Mouse (Mus musculus) MEL (cell line): ENCODE results near the gene Zfp638. TPM values are rescaled to one million over a fixed set of nuclear protein-coding genes. Genes with fewer than 3 reads are reported as not detected.

Source experiments
- DNase-seq: peaks from one replicate; pipeline ENCODE4 v3.0.0; 2011; ENCODE audit warnings: low read depth, low spot score
- H3K27ac ChIP-seq: 2 replicates; pipeline ENCODE4 v1.5.1; 2012; ENCODE audit warnings: low read depth, mild to moderate bottlenecking, control low read depth, low read length, moderate library complexity; ENCODE audit not compliant: control insufficient read depth
- H3K27me3 ChIP-seq, 2 experiments: fragments of 150-350 bp in 1 of 2; sonication (generic) in 1 of 2; 2 replicates each; pipeline ENCODE4 v1.6.1; 2012; ENCODE audit warnings: low read length in 2 of 2, mild to moderate bottlenecking in 2 of 2, improper control_type of control experiment in 1 of 2, moderate library complexity in 1 of 2; ENCODE audit not compliant: insufficient read depth in 2 of 2, control insufficient read depth in 1 of 2
- H3K36me3 ChIP-seq, 2 experiments: 2 replicates each; pipeline ENCODE4 v1.6.1; 2012 to 2014; ENCODE audit warnings: low read length in 2 of 2, improper control_type of control experiment in 1 of 2, inconsistent platforms in 1 of 2, mild to moderate bottlenecking in 1 of 2; ENCODE audit not compliant: insufficient read depth in 2 of 2, control insufficient read depth in 1 of 2
- H3K4me1 ChIP-seq, 2 experiments: fragments of 150-350 bp in 1 of 2; sonication (generic) in 1 of 2; 2 replicates each; pipeline ENCODE4 v1.6.1; 2012; ENCODE audit warnings: low read length in 2 of 2, improper control_type of control experiment in 1 of 2, mild to moderate bottlenecking in 1 of 2; ENCODE audit not compliant: insufficient read depth in 2 of 2, control insufficient read depth in 1 of 2
- H3K4me3 ChIP-seq, 2 experiments: fragments of 150-350 bp in 1 of 2; sonication (generic) in 1 of 2; 2 replicates each; pipeline ENCODE4 v1.5.1; 2012; ENCODE audit warnings: low read depth in 2 of 2, low read length in 2 of 2, mild to moderate bottlenecking in 2 of 2, moderate library complexity in 2 of 2, control low read depth in 1 of 2, improper control_type of control experiment in 1 of 2; ENCODE audit not compliant: control insufficient read depth in 1 of 2, insufficient read depth in 1 of 2
- H3K79me2 ChIP-seq: 2 replicates; pipeline ENCODE4 v1.6.1; 2012; ENCODE audit warnings: mild to moderate bottlenecking, low read length, moderate library complexity; ENCODE audit not compliant: control insufficient read depth, poor library complexity, insufficient read depth
- H3K9ac ChIP-seq: 2 replicates; pipeline ENCODE4 v1.6.1; 2012; ENCODE audit warnings: low read depth, mild to moderate bottlenecking, control low read depth, low read length, moderate library complexity; ENCODE audit not compliant: control insufficient read depth, poor library complexity, severe bottlenecking
- H3K9me3 ChIP-seq: fragments of 150-350 bp; sonication (generic); replicated peaks from 2 replicates; pipeline ENCODE4 v1.6.1; 2012; ENCODE audit warnings: mild to moderate bottlenecking, low read length, improper control_type of control experiment, moderate library complexity; ENCODE audit not compliant: insufficient read depth
- CHD1 ChIP-seq: IDR thresholded peaks from 2 replicates; pipeline ENCODE4 v1.6.1; 2012; ENCODE audit warnings: low read depth, mild to moderate bottlenecking, inconsistent platforms, low read length, improper control_type of control experiment
- EP300 ChIP-seq, 2 experiments: IDR thresholded peaks; 2 replicates each; pipeline ENCODE4 v1.6.1; 2011; ENCODE audit warnings: improper control_type of control experiment in 2 of 2, low read length in 2 of 2, low read depth in 1 of 2, mild to moderate bottlenecking in 1 of 2
- GATA1 ChIP-seq: IDR thresholded peaks from 2 replicates; pipeline ENCODE4 v1.6.1; 2011; ENCODE audit warnings: low read depth, low read length, improper control_type of control experiment
- HCFC1 ChIP-seq: IDR thresholded peaks from 2 replicates; pipeline ENCODE4 v1.6.1; 2012; ENCODE audit warnings: low read depth, mild to moderate bottlenecking, inconsistent platforms, low read length, improper control_type of control experiment, moderate library complexity
- JUND ChIP-seq: IDR thresholded peaks from 2 replicates; pipeline ENCODE4 v1.6.1; 2011; ENCODE audit warnings: low read depth, mild to moderate bottlenecking, improper control_type of control experiment, low read length
- MAFK ChIP-seq: IDR thresholded peaks from 2 replicates; pipeline ENCODE4 v1.6.1; 2011; ENCODE audit warnings: low read depth, mild to moderate bottlenecking, low read length, improper control_type of control experiment, borderline replicate concordance
- MAX ChIP-seq: IDR thresholded peaks from 2 replicates; pipeline ENCODE4 v1.6.1; 2011; ENCODE audit warnings: low read length, improper control_type of control experiment
- MAZ ChIP-seq: IDR thresholded peaks from 2 replicates; pipeline ENCODE4 v1.6.1; 2012; ENCODE audit warnings: low read depth, mild to moderate bottlenecking, inconsistent platforms, low read length, improper control_type of control experiment
- MXI1 ChIP-seq: IDR thresholded peaks from 2 replicates; pipeline ENCODE4 v1.6.1; 2011; ENCODE audit warnings: mild to moderate bottlenecking, low read depth, low read length, improper control_type of control experiment
- MYC ChIP-seq: IDR thresholded peaks from 2 replicates; pipeline ENCODE4 v1.6.1; 2011; ENCODE audit warnings: low read depth, mild to moderate bottlenecking, low read length, improper control_type of control experiment, moderate library complexity
- NELFE ChIP-seq: IDR thresholded peaks from 2 replicates; pipeline ENCODE4 v1.6.1; 2011; ENCODE audit warnings: low read depth, low read length, improper control_type of control experiment
- NRF1 ChIP-seq: IDR thresholded peaks from 2 replicates; pipeline ENCODE4 v1.6.1; 2014; ENCODE audit warnings: low read depth, mild to moderate bottlenecking, inconsistent platforms, low read length, improper control_type of control experiment, moderate library complexity; ENCODE audit not compliant: poor library complexity, insufficient read depth, severe bottlenecking
- POLR2A ChIP-seq, 2 experiments: IDR thresholded peaks; 2 replicates each; pipeline ENCODE4 v1.6.1; 2011 to 2012; ENCODE audit warnings: low read length in 2 of 2, mild to moderate bottlenecking in 2 of 2, control low read depth in 1 of 2, improper control_type of control experiment in 1 of 2, low read depth in 1 of 2, moderate library complexity in 1 of 2; ENCODE audit not compliant: control insufficient read depth in 1 of 2, insufficient read depth in 1 of 2, poor library complexity in 1 of 2
- POLR2AphosphoS5 ChIP-seq: IDR thresholded peaks from 2 replicates; pipeline ENCODE4 v1.6.1; 2012; ENCODE audit warnings: low read depth, borderline replicate concordance, mild to moderate bottlenecking, inconsistent platforms, low read length, moderate library complexity, mixed read lengths
- SIN3A ChIP-seq: IDR thresholded peaks from 2 replicates; pipeline ENCODE4 v1.6.1; 2012; ENCODE audit warnings: low read length, improper control_type of control experiment, inconsistent platforms
- SMC3 ChIP-seq: IDR thresholded peaks from 2 replicates; pipeline ENCODE4 v1.6.1; 2011; ENCODE audit warnings: low read depth, low read length, improper control_type of control experiment
- TAL1 ChIP-seq: IDR thresholded peaks from 2 replicates; pipeline ENCODE4 v1.6.1; 2012; ENCODE audit warnings: mild to moderate bottlenecking, inconsistent platforms, low read length, moderate library complexity, mixed read lengths
- TCF12 ChIP-seq: IDR thresholded peaks from 2 replicates; pipeline ENCODE4 v1.6.1; 2014; ENCODE audit warnings: low read depth, mild to moderate bottlenecking, inconsistent platforms, low read length, improper control_type of control experiment, moderate library complexity
- ZMIZ1 ChIP-seq: IDR thresholded peaks from 2 replicates; pipeline ENCODE4 v1.6.1; 2012; ENCODE audit warnings: low read depth, mild to moderate bottlenecking, inconsistent platforms, low read length, improper control_type of control experiment, moderate library complexity
- ZNF384 ChIP-seq: IDR thresholded peaks from 2 replicates; pipeline ENCODE4 v1.6.1; 2012; ENCODE audit warnings: low read depth, mild to moderate bottlenecking, inconsistent platforms, low read length, improper control_type of control experiment
- polyA plus RNA-seq, 2 experiments: library from polyadenylated mRNA; stranded (reverse) in 1 of 2; unstranded in 1 of 2; fragments of >175 nt in 1 of 2; fragments of >200 nt in 1 of 2; gene quantifications; 2 replicates each; pipeline versions ENCODE4 v1.2.1 to v1.2.4; 2012; ENCODE audit warnings: low replicate concordance in 2 of 2, low read depth in 1 of 2; ENCODE audit not compliant: insufficient read length in 2 of 2, insufficient read depth in 1 of 2, missing spikeins in 1 of 2
- total RNA-seq: library from RNA; depleted of rRNA; stranded (reverse); fragments of 300-350 nt; gene quantifications from 2 replicates; pipeline ENCODE4 v1.2.3, GENCODE M21; 2012

The Zfp638 gene
- total and polyA plus RNA-seq, 3 experiments: 50.1 to 69.0 (median 61.2) TPM

- DNase-seq: peak; percentile 73
- TF ChIP-seq ZMIZ1 (no peak), NRF1 (no peak), MXI1 (peak; percentile 78), POLR2A (IDR thresholded peaks at IDR 0.05; ENCODE audit: control insufficient read depth in 1 of 2, insufficient read depth in 1 of 2, low read depth in 1 of 2, low read length in 2 of 2, poor library complexity in 1 of 2) (no peak), SIN3A (peak; percentile 71), POLR2AphosphoS5 (no peak), ZNF384 (no peak)
- peaks cover 5 to 9% of the 10 kb centered on the region in 2 experiments; a peak in 3 of 4 replicates for H3K36me3 ChIP-seq
- H3K9me3 ChIP-seq: no peaks in the 10 kb centered on the region
- no peak overlapping the region for H3K4me3 ChIP-seq
- no peaks in the 10 kb centered on the region for H3K4me1 ChIP-seq
- peaks cover 41% of the 10 kb centered on the region for H3K79me2 ChIP-seq
- H3K9ac ChIP-seq: no peak overlapping the region
- no peaks in the 10 kb centered on the region for H3K27me3 ChIP-seq
- no peak overlapping the region for H3K27ac ChIP-seq
Measured at GRCm38 (mm10) chr6:83928225-83928624, 61.3 kb downstream of the Zfp638 start.

- Histone ChIP-seq H3K27me3 (no peaks in the 10 kb centered on the region), H3K27ac (no peak overlapping the region), H3K79me2 (peaks cover 1% of the 10 kb centered on the region; the same call in 1 of the 2 replicates), H3K4me1 (peaks cover 0 to 10% of the 10 kb centered on the region in 2 experiments; a peak in 3 of 4 replicates), H3K9me3 (no peaks in the 10 kb centered on the region), H3K4me3 (no peak overlapping the region), H3K9ac (no peak overlapping the region), H3K36me3 (peaks cover 12 to 26% of the 10 kb centered on the region in 2 experiments)
- TF ChIP-seq TAL1 (no peak), EP300 (IDR thresholded peaks at IDR 0.05; ENCODE audit: low read depth in 1 of 2, low read length in 2 of 2) (peak; percentile 61 to 66; a peak in 3 of 4 replicates), TCF12 (peak; percentile 55; the same call in 1 of the 2 replicates), JUND (no peak), MYC (no peak), MAX (no peak), NELFE (no peak), GATA1 (peak; percentile 59; the same call in 1 of the 2 replicates), HCFC1 (no peak), CHD1 (no peak), MAFK (no peak), MAZ (no peak), SMC3 (no peak), POLR2AphosphoS5 (no peak)
- peak; percentile 23 for DNase-seq
Measured at GRCm38 (mm10) chr6:83939492-83939891, 72.6 kb downstream of the Zfp638 start.
